Mouse (Mus musculus) kidney, adult 8-10 months (tissue): ENCODE data around the gene Pdk1.
A peak's percentile ranks its signal among the peaks of the same experiment; 100 is the strongest.
"Not testable (repeated sequence)": the region's sequence is repeated elsewhere in the genome, so short reads cannot be mapped to it uniquely, and the experiment has no call there.

Source experiments
- DNase-seq, 2 experiments: peaks; one replicate each; pipeline ENCODE4 v3.0.0; 2022

Pdk1 gene

GRCm38 (mm10) chr2:71874836-71875235 is 1.8 kb downstream of the Pdk1 start:
- DNase-seq = no peak

GRCm38 (mm10) chr2:71877865-71878264 is 4.8 kb downstream of the Pdk1 start:
- no peak for DNase-seq

- DNase-seq = no peak
Observed at GRCm38 (mm10) chr2:71878441-71878840, 5.4 kb downstream of the Pdk1 start.

- DNase-seq = no peak
Observed at GRCm38 (mm10) chr2:71878943-71879342, 5.9 kb downstream of the Pdk1 start.

GRCm38 (mm10) chr2:71882914-71883651 is 10.1 kb downstream of the Pdk1 start:
- DNase-seq = no peak

GRCm38 (mm10) chr2:71887269-71887668 is 14.2 kb downstream of the Pdk1 start:
- no peak for DNase-seq

GRCm38 (mm10) chr2:71888437-71888836 is 15.4 kb downstream of the Pdk1 start:
- DNase-seq = no peak

- DNase-seq = no peak
Observed at GRCm38 (mm10) chr2:71891536-71891935, 18.5 kb downstream of the Pdk1 start.

GRCm38 (mm10) chr2:71892741-71893349 is 19.8 kb downstream of the Pdk1 start:
- no peak for DNase-seq

- DNase-seq = no peak
Observed at GRCm38 (mm10) chr2:71895596-71896286, 22.7 kb downstream of the Pdk1 start.

- no peak for DNase-seq
Observed at GRCm38 (mm10) chr2:71897420-71897819, 24.4 kb downstream of the Pdk1 start.

- DNase-seq = peak; percentile 34 to 39
Observed at GRCm38 (mm10) chr2:71898335-71898856, 25.4 kb downstream of the Pdk1 start.

- DNase-seq = no peak
Observed at GRCm38 (mm10) chr2:71899886-71900285, 26.9 kb downstream of the Pdk1 start.

- DNase-seq = no peak
Observed at GRCm38 (mm10) chr2:71905154-71905553, 32.1 kb downstream of the Pdk1 start.

- DNase-seq = not testable (repeated sequence)
Observed at GRCm38 (mm10) chr2:71906356-71906755, 33.3 kb downstream of the Pdk1 start.

- no peak for DNase-seq
Observed at GRCm38 (mm10) chr2:71913911-71914310, 40.9 kb downstream of the Pdk1 start.

- DNase-seq = no peak
Observed at GRCm38 (mm10) chr2:71919227-71919647, 46.2 kb downstream of the Pdk1 start.

GRCm38 (mm10) chr2:71924931-71925330 is 51.9 kb downstream of the Pdk1 start:
- DNase-seq = not testable (repeated sequence)

- DNase-seq = no peak
Observed at GRCm38 (mm10) chr2:71934046-71934445, 61.0 kb downstream of the Pdk1 start.

- DNase-seq = no peak
Observed at GRCm38 (mm10) chr2:71936711-71937110, 63.7 kb downstream of the Pdk1 start.

- no peak for DNase-seq
Observed at GRCm38 (mm10) chr2:71937649-71938308, 64.8 kb downstream of the Pdk1 start.

GRCm38 (mm10) chr2:71938716-71939393 is 65.8 kb downstream of the Pdk1 start:
- DNase-seq = no peak
